Mouse (Mus musculus) ES-E14 (cell line): Measurements from ENCODE around the gene Dpp9. TPM values are rescaled to one million over a fixed set of nuclear protein-coding genes. Genes with fewer than 3 reads are reported as not detected.
A peak's percentile ranks its signal among the peaks of the same experiment; 100 is the strongest.

ENCODE experiments used
- DNase-seq: peaks from one replicate; pipeline ENCODE4 v3.0.0-alpha.2; 2013; ENCODE audit warnings: low read depth, low spot score
- H3K27ac ChIP-seq: 2 replicates; pipeline ENCODE4 v1.5.1; 2012; ENCODE audit warnings: low read depth, mild to moderate bottlenecking, low read length, moderate library complexity, mixed read lengths; ENCODE audit not compliant: poor library complexity, insufficient read depth, severe bottlenecking
- H3K36me3 ChIP-seq: 2 replicates; pipeline ENCODE4 v1.6.1; 2012; ENCODE audit warnings: mild to moderate bottlenecking, low read length, moderate library complexity, mixed read lengths; ENCODE audit not compliant: control insufficient read depth, poor library complexity, insufficient read depth, severe bottlenecking
- H3K4me1 ChIP-seq, 2 experiments: fragments of 150-350 bp in 1 of 2; sonication (generic) in 1 of 2; 2 replicates each; pipeline ENCODE4 v1.6.1; 2012; ENCODE audit warnings: low read length in 2 of 2, mild to moderate bottlenecking in 1 of 2, mixed read lengths in 1 of 2; ENCODE audit not compliant: control insufficient read depth in 2 of 2, insufficient read depth in 2 of 2, poor library complexity in 1 of 2
- H3K4me3 ChIP-seq, 2 experiments: fragments of 150-350 bp in 1 of 2; sonication (generic) in 1 of 2; 2 replicates each; pipeline ENCODE4 v1.5.1; 2012; ENCODE audit warnings: low read length in 2 of 2, low read depth in 1 of 2, mild to moderate bottlenecking in 1 of 2, mixed read lengths in 1 of 2; ENCODE audit not compliant: insufficient read depth in 1 of 2, poor library complexity in 1 of 2, severe bottlenecking in 1 of 2
- H3K9ac ChIP-seq: 2 replicates; pipeline ENCODE4 v1.6.1; 2012; ENCODE audit warnings: low read depth, mild to moderate bottlenecking, low read length, mixed read lengths; ENCODE audit not compliant: poor library complexity, insufficient read depth, severe bottlenecking
- H3K9me3 ChIP-seq: fragments of 150-350 bp; sonication (generic); 2 replicates; pipeline ENCODE4 v1.6.1; 2012; ENCODE audit warnings: low read depth, mild to moderate bottlenecking, low read length; ENCODE audit not compliant: control insufficient read depth, insufficient read depth
- CHD2 ChIP-seq: IDR thresholded peaks from 2 replicates; pipeline ENCODE4 v1.6.1; 2014; ENCODE audit warnings: mild to moderate bottlenecking, low read depth, low read length, inconsistent platforms
- HCFC1 ChIP-seq: IDR thresholded peaks from 2 replicates; pipeline ENCODE4 v1.6.1; 2012; ENCODE audit warnings: low read length, inconsistent platforms, borderline replicate concordance; ENCODE audit not compliant: insufficient read depth
- MAFK ChIP-seq: IDR thresholded peaks from 2 replicates; pipeline ENCODE4 v1.6.1; 2014; ENCODE audit warnings: mild to moderate bottlenecking, low read depth, low read length, inconsistent platforms; ENCODE audit not compliant: insufficient read depth
- ZC3H11A ChIP-seq: IDR thresholded peaks from 2 replicates; pipeline ENCODE4 v1.6.1; 2012; ENCODE audit warnings: low read depth, mild to moderate bottlenecking, inconsistent platforms, low read length, borderline replicate concordance
- ZNF384 ChIP-seq: IDR thresholded peaks from 2 replicates; pipeline ENCODE4 v1.6.1; 2012; ENCODE audit warnings: low read depth, low read length, inconsistent platforms
- in situ Hi-C, 2 experiments: fragments of 600-800 bp; cut with MboI; formaldehyde crosslinking; loops; one replicate each; pipeline ENCODE4 v1.15.1; 2025; ENCODE audit warnings: low sequenced_read_pairs in 2 of 2, inconsistent platforms in 1 of 2; ENCODE audit not compliant: unreplicated experiment in 2 of 2
- total RNA-seq: library from RNA; depleted of rRNA; stranded (reverse); fragments of 300-350 nt; gene quantifications from 2 replicates; pipeline ENCODE4 v1.2.3, GENCODE M21; 2012

Dpp9 gene
- total RNA-seq, 1 experiment = 27.4 TPM

- no peaks in the 10 kb centered on the region for H3K9me3 ChIP-seq
- H3K36me3 ChIP-seq = no peaks in the 10 kb centered on the region
- H3K4me1 ChIP-seq = peaks cover 0 to 6% of the 10 kb centered on the region in 2 experiments; a peak in 1 of 4 replicates
- TF ChIP-seq MAFK (no peak), HCFC1 (no peak), ZNF384 (no peak), CHD2 (no peak)
- no peak overlapping the region for H3K4me3 ChIP-seq
- in situ Hi-C loops = no loop called here
- peak; percentile 77 for DNase-seq
- H3K27ac ChIP-seq = no peak overlapping the region
- no peak overlapping the region for H3K9ac ChIP-seq
Observed at GRCm38 (mm10) chr17:56233818-56234469, 15.2 kb upstream of the Dpp9 start.

- Histone ChIP-seq H3K4me3 (no peak overlapping the region), H3K4me1 (peaks cover 0 to 6% of the 10 kb centered on the region in 2 experiments; a peak in 1 of 4 replicates), H3K9ac (no peak overlapping the region), H3K36me3 (no peaks in the 10 kb centered on the region), H3K9me3 (no peaks in the 10 kb centered on the region), H3K27ac (no peak overlapping the region)
- TF ChIP-seq HCFC1 = no peak
- no peak for TF ChIP-seq MAFK
- TF ChIP-seq ZNF384 = no peak
- no peak for TF ChIP-seq ZC3H11A
- no peak for TF ChIP-seq CHD2
- in situ Hi-C loops = no loop called here
- no peak for DNase-seq
Observed at GRCm38 (mm10) chr17:56233389-56233788, 14.7 kb upstream of the Dpp9 start.

GRCm38 (mm10) chr17:56229943-56230342 is 11.2 kb upstream of the Dpp9 start:
- TF ChIP-seq CHD2 (no peak), HCFC1 (no peak), ZC3H11A (no peak), MAFK (no peak), ZNF384 (no peak)
- Histone ChIP-seq H3K36me3 (no peaks in the 10 kb centered on the region), H3K27ac (no peak overlapping the region)

DNA sequence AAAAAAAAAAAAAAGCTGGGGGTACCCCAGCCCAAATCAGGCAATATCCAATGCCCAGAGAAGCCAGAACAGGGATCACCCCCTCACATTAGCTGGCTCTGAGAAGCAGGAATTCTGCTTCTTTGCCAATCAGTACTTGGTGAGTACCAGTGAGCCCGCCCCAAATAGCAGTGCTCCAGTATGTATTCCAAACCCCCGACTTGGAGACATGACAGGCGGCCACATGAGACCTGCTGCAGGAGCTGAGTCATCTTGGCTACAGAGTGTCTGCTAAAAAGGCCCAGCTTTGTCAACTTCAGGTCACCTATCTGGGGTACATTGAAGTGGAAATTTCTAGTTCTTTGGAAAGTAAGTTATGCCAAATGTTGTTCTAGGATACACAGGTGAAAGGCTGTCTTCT is 7.9 kb upstream of the Dpp9 start:
- Histone ChIP-seq H3K36me3 (no peaks in the 10 kb centered on the region), H3K4me3 (no peak overlapping the region), H3K27ac (no peak overlapping the region), H3K9ac (no peak overlapping the region), H3K4me1 (peaks cover 0 to 5% of the 10 kb centered on the region in 2 experiments; a peak in 1 of 4 replicates), H3K9me3 (no peaks in the 10 kb centered on the region)
- no peak for DNase-seq
- TF ChIP-seq ZNF384 = no peak
- in situ Hi-C loops = no loop called here

More at GRCm38 (mm10) chr17:56229943-56230342, 11.2 kb upstream of the Dpp9 start:
- H3K4me1 ChIP-seq = peaks cover 0 to 4% of the 10 kb centered on the region in 2 experiments; a peak in 1 of 4 replicates
- DNase-seq = no peak
- H3K9me3 ChIP-seq = no peaks in the 10 kb centered on the region
- no peak overlapping the region for H3K9ac ChIP-seq
- H3K4me3 ChIP-seq = no peak overlapping the region
- in situ Hi-C loops = no loop called here

DNA sequence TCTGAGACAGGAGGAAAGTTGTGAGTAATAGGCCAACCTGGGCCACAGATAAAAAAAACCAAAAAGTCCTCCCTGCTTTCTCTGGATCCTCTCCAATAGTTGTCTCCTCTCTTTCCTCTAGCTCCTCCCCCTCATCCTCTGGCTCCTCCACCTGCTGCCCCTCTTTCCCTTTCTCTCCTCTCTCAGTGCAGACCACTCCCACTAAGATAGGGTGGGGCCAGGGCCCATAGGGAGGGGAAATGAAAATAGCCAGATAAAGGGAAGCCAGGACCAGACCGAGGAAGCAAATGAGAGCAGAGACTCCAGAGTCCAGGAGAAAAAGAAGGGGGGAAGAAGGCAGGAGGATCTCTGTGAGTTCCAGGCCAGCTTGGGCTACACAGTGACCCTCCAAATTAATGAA is 6.2 kb upstream of the Dpp9 start:
- in situ Hi-C loops = no loop called here

More for the DNA sequence above, 6.2 kb upstream of the Dpp9 start:
- no peaks in the 10 kb centered on the region for H3K9me3 ChIP-seq
- H3K36me3 ChIP-seq = no peaks in the 10 kb centered on the region
- peak overlapping the region in 1 of 2 experiments; percentile 31; a peak in 2 of 4 replicates for H3K4me3 ChIP-seq
- TF ChIP-seq ZNF384 (peak; percentile 47; the same call in 1 of the 2 replicates), ZC3H11A (no peak)
- H3K27ac ChIP-seq = peak overlapping the region; percentile 34; the same call in 1 of the 2 replicates
- H3K4me1 ChIP-seq = peaks cover 0 to 5% of the 10 kb centered on the region in 2 experiments; a peak in 1 of 4 replicates
- peak; percentile 82 for DNase-seq
- H3K9ac ChIP-seq = no peak overlapping the region
